Mouse (Mus musculus): ENCODE data around the gene Wdr13.
A peak's percentile ranks its signal among the peaks of the same experiment; 100 is the strongest.
"Not testable (repeated sequence)": the region's sequence is repeated elsewhere in the genome, so short reads cannot be mapped to it uniquely, and the experiment has no call there.

Wdr13 gene

DNA sequence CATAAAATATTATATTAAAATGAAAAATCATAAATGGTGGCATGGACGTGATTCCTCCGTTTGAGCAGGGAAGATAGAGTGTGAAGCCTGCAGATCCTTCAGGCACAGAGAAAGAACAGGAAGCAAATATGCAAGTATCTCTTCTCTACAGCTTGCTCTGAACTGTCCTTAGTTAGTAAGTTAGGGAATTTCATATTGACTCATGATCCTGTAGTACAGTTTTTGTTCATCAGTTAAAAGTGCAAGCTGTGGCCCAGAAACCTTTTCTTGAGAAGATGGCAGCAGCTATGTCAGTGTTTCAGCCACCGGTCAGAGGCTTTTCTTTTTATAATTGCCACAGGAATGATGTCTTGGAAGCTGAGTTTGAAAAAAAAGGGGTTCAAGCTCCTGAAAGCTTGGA, 27.7 kb downstream of the Wdr13 start:
- no peak for DNase-seq (ENCODE audit: low read depth)

DNA sequence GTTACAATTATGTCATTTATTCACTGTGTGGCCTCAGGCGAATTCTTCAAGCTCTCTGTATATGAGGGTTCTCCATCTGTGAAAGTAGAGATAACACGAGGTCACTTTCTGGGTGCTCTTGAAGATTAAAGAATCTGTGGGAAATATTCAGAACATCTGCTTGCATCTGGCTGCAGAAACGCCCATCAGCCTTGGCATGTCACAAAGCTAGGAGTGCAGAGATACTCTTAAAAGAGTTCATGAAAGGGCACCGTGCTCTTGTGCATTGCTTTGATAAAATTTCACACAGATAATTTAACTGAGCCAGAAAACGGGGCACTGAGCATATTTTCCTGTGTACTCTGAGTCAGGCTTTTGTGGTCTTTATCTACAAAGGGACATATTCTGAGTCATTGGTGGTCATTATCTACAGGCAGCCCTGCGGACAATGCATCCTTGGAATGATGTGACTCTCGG, 30.5 kb downstream of the Wdr13 start:
- no peak for DNase-seq (ENCODE audit: low read depth)

DNA sequence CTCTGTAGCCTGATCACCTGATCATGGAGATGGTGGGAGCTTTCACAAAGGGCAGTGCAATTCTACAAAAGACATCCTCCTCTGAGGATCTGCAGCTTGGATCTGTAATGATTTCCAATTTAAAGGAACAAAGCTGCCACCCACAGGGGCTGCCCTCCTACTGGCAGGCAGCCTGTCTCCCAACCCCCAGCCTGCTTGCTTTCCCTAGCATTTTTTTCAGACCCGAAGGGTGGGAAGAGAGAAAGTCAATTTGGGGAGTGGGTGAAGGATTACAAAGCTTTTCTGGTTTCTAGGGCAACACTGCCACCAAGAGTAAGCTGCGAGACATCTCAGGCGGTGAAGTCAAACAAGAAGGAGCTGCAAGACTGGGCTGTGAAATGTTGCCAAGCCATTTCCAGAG, 31.7 kb downstream of the Wdr13 start:
- DNase-seq (ENCODE audit: low read depth) = peak; percentile 20

- no peak for DNase-seq (ENCODE audit: low read depth)
Measured at GRCm38 (mm10) chrX:8099435-8099834, 33.3 kb downstream of the Wdr13 start.

GRCm38 (mm10) chrX:8096787-8097242, 35.9 kb downstream of the Wdr13 start:
- peak; percentile 96 for DNase-seq (ENCODE audit: low read depth)

- DNase-seq (ENCODE audit: low read depth) = not testable (repeated sequence)
Measured at GRCm38 (mm10) chrX:8096068-8096786, 36.5 kb downstream of the Wdr13 start.

- DNase-seq (ENCODE audit: low read depth) = no peak
Measured at GRCm38 (mm10) chrX:8095546-8095945, 37.1 kb downstream of the Wdr13 start.

DNA sequence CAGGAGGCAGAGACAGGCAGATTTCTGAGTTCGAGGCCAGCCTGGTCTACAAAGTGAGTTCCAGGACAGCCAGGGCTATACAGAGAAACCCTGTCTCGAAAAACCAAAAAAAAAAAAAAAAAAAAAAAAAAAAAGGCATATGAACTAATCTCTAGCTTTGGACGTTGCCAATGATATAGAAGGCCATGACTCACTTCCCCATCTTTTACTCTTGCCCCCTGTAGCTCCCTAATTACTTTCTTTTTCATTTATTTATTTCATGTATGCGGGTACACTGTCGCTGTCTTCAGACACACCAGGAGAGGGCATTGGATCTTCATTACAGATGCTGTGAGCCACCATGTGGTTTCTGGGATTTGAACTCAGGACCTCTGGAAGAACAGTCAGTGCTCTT, 41.7 kb downstream of the Wdr13 start:
- DNase-seq (ENCODE audit: low read depth) = not testable (repeated sequence)

DNA sequence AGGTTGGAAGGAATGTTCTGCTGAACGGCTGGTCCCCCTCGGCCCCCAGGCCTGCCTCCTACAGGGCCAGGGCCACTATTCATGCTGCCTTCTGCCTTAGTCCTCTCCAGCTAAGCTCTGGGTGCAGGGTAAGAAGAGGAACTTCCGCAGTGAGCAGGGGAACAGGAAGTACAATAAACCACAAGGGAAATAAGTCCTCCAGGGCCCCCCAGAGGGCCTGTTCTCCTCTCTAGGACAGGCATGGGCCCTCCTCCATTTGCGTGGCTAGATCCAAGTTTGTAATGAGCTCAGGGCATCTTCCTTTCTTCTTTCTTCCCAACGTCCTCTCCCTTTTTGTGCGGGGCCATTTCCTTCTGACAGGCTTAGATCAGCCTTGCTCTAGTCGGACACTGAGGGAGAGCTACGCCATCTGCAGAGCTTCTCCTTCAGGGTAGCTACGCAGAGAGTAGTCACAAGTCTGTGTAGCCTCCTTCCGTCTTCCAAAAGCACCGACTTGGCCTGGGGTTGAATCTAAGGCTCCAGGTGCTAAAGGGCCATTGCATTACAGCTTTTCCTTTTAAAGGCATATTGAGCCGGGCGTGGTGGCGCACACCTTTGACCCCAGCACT, 42.2 kb downstream of the Wdr13 start, which contains the start of gene Was:
Was (minus strand) TSS at position 153 of the 608 bp plus-strand sequence.
- peak; percentile 77 for DNase-seq (ENCODE audit: low read depth)

DNA sequence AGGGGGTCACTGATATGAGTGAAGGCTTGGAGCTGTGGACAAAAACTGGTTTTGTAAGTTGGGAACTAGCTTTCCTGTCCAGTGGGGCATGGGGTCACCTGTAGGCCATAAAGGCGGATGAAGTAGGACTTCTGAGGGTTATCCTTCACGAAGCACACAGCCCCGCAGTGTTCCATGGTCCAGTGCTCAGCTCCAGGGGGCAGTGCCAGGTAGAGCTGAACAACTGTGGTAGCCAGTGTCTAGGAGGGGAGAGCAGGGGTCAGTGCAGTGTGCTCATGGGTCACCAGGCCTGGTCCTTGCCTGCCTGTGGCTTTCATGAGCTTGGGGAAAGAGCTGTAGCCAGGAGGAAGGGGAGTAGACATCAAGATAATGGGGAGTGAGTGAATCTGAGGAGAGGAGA, 42.9 kb downstream of the Wdr13 start:
- no peak for DNase-seq (ENCODE audit: low read depth)

DNA sequence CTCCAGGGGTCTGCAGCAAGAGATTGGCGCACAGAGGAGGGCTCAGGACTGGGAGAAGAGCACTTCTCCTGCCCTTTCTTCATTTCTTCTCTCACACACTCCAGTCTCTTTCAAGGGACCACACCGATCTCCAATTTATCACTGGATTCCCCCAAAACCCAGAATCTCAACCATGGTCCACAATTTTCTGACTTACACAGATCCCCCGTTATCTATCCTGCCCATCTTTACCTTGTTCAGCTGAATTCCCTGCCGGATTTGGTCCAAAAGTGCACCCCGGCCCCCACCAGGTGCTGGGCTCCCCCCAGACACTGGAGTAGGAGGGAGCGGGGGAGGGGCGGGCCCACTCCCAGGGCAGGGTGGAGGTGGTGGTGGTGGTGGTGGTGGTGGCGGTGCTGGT, 47.1 kb downstream of the Wdr13 start:
- no peak for DNase-seq (ENCODE audit: low read depth)

GRCm38 (mm10) chrX:8084771-8085259, 47.9 kb downstream of the Wdr13 start:
- DNase-seq (ENCODE audit: low read depth) = no peak

DNA sequence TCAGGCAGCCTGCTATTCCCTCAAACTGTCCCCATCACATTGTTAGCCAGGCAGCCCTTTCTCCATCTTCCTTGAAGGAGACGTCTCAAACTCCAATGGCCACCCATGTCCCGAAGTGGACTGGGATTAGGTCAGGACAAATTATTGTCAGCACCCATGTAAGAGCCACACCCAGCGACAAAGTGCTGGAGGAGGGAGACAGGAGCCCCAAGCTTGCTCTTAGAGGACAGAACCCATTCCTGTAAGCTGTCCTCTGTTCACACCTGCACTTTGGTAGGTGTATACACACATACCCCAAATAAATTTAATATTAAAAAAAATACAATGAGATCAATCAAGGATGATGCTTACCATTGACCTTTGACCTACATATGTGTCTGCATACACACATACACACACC, 57.6 kb downstream of the Wdr13 start:
- DNase-seq (ENCODE audit: low read depth) = no peak

DNA sequence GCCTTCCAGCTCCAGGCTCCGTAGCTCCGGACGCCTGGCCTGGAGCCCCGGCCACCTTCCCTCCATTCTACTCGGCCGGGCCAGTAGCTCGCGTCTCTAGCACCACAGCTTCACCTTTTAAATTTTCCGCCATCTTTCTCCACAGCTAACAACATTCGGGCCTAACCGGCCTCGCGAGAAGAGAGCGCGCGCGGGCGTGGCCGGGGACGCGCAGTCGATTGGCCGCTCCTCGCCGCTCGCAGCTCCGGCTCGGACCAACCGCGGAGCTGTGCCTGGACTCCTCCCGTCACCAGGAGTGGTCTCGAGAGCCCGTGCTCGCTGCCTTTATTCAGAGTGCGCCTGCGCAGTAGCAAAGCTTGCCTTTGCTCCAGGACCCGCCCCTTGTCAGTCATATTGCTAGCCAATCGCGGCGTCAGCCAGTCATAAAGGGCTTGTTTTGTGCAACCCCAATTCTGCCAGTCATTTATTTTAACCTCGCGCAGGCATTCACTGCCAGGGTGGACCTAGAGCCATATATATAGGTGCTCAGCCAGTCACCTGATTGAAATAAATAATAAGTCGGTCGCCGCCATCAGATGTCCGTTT, 58.2 kb downstream of the Wdr13 start, which contains the start of gene Suv39h1:
Suv39h1 (minus strand) TSS at position 331 of the 585 bp plus-strand sequence.
- peak; percentile 95 for DNase-seq (ENCODE audit: low read depth)

GRCm38 (mm10) chrX:8073881-8074429, 58.7 kb downstream of the Wdr13 start:
- DNase-seq (ENCODE audit: low read depth) = peak; percentile 62
